Mouse (Mus musculus): ENCODE data around the gene Etv6.

- TF ChIP-seq CTCF (IDR thresholded peaks at IDR 0.05): no peak
- no peak for TF ChIP-seq POLR2A (IDR thresholded peaks at IDR 0.05; ENCODE audit: insufficient read depth, low read depth, low read length)
These were observed 16.7 kb upstream of the Etv6 start for GRCm38 (mm10) chr6:134018807-134019206.

Data from heart, adult 2 months (tissue).